Mouse (Mus musculus) adrenal gland, adult (tissue): Measurements from ENCODE around the gene Man1a.

Source experiments
- DNase-seq, 2 experiments: peaks; one replicate each; pipeline ENCODE4 v3.0.0; 2022 to 2023; ENCODE audit warnings: low spot score in 1 of 2; ENCODE audit not compliant: inconsistent age in 2 of 2

Man1a gene

GRCm38 (mm10) chr10:54076420-54076819, at the start of gene Man1a:
TSS of gene Man1a (minus strand) at chr10:54076609.
- peak; percentile 17 to 72 for DNase-seq

- no peak for DNase-seq
Measured at GRCm38 (mm10) chr10:54121816-54122215, 45.4 kb upstream of the Man1a start.

GRCm38 (mm10) chr10:54120375-54120774, 44.0 kb upstream of the Man1a start:
- DNase-seq = peak; percentile 11 to 75

- no peak for DNase-seq
Measured at GRCm38 (mm10) chr10:54119303-54119702, 42.9 kb upstream of the Man1a start.

GRCm38 (mm10) chr10:54118223-54118912, 42.0 kb upstream of the Man1a start:
- DNase-seq = no peak

- peak; percentile 39 to 82 for DNase-seq
Measured at GRCm38 (mm10) chr10:54117763-54118162, 41.4 kb upstream of the Man1a start.

- DNase-seq = no peak
Measured at GRCm38 (mm10) chr10:54103671-54104070, 27.3 kb upstream of the Man1a start.

GRCm38 (mm10) chr10:54092081-54092480, 15.7 kb upstream of the Man1a start:
- no peak for DNase-seq

- DNase-seq = no peak
Measured at GRCm38 (mm10) chr10:54089923-54090322, 13.5 kb upstream of the Man1a start.

- DNase-seq = no peak
Measured at GRCm38 (mm10) chr10:54087346-54087745, 10.9 kb upstream of the Man1a start.

GRCm38 (mm10) chr10:54085073-54085472, 8.7 kb upstream of the Man1a start:
- no peak for DNase-seq

GRCm38 (mm10) chr10:54077005-54077404, 596 bp upstream of the Man1a start:
- DNase-seq = no peak

GRCm38 (mm10) chr10:54075441-54076010, 883 bp downstream of the Man1a start:
- peak; percentile 97 to 99 for DNase-seq

GRCm38 (mm10) chr10:54074609-54075421, 1.6 kb downstream of the Man1a start:
- DNase-seq = peak; percentile 49 to 86

- DNase-seq = peak in 1 of 2 experiments; percentile 42
Measured at GRCm38 (mm10) chr10:54074247-54074608, 2.2 kb downstream of the Man1a start.

GRCm38 (mm10) chr10:54073641-54074203, 2.7 kb downstream of the Man1a start:
- peak in 1 of 2 experiments; percentile 35 for DNase-seq

GRCm38 (mm10) chr10:54072336-54072735, 4.1 kb downstream of the Man1a start:
- DNase-seq = no peak

GRCm38 (mm10) chr10:54070496-54070895, 5.9 kb downstream of the Man1a start:
- DNase-seq = no peak

- no peak for DNase-seq
Measured at GRCm38 (mm10) chr10:54069412-54069811, 7.0 kb downstream of the Man1a start.

GRCm38 (mm10) chr10:54066683-54067082, 9.7 kb downstream of the Man1a start:
- DNase-seq = no peak

- DNase-seq = no peak
Measured at GRCm38 (mm10) chr10:54063551-54064260, 12.7 kb downstream of the Man1a start.
